Mouse (Mus musculus) kidney, postnatal 0 days (tissue): ENCODE measurements around the gene Tmem52b. TPM values are rescaled to one million over a fixed set of nuclear protein-coding genes. Genes with fewer than 3 reads are reported as not detected.
"Not testable (repeated sequence)": the region's sequence is repeated elsewhere in the genome, so short reads cannot be mapped to it uniquely, and the experiment has no call there.

Experiments used
- ATAC-seq: fragments of 200-750 bp; cut with Nextera tagmentation; replicated peaks from 2 replicates; pipeline ENCODE4 v1.8.0; 2017; ENCODE audit warnings: low read depth, moderate number of reproducible peaks, moderate TSS enrichment, moderate library complexity; ENCODE audit not compliant: low FRiP score
- DNase-seq: peaks from one replicate; pipeline ENCODE4 v3.0.0-alpha.2; 2016; ENCODE audit warnings: low spot score
- H3K27ac ChIP-seq: fragments of 300-500 bp; sonication (generic); 2 replicates; pipeline ENCODE4 v1.5.1; 2014; ENCODE audit warnings: mild to moderate bottlenecking
- H3K27me3 ChIP-seq: fragments of 300-500 bp; sonication (generic); 2 replicates; pipeline ENCODE4 v1.6.1; 2014; ENCODE audit warnings: low read length, mixed read lengths; ENCODE audit not compliant: insufficient read depth
- H3K36me3 ChIP-seq: fragments of 300-500 bp; sonication (generic); 2 replicates; pipeline ENCODE4 v1.6.1; 2014; ENCODE audit warnings: low read length, mixed read lengths; ENCODE audit not compliant: insufficient read depth
- H3K4me1 ChIP-seq: fragments of 300-500 bp; sonication (generic); replicated peaks from 2 replicates; pipeline ENCODE4 v1.6.1; 2014; ENCODE audit warnings: antibody characterized with exemption, low read length, mixed read lengths; ENCODE audit not compliant: insufficient read depth
- H3K4me2 ChIP-seq: fragments of 300-500 bp; sonication (generic); 2 replicates; pipeline ENCODE4 v1.6.1; 2014; ENCODE audit warnings: mild to moderate bottlenecking, low read length, moderate library complexity, mixed read lengths
- H3K4me3 ChIP-seq: fragments of 300-500 bp; sonication (generic); replicated peaks from 2 replicates; pipeline ENCODE4 v1.5.1; 2014; ENCODE audit warnings: low read depth, low read length
- H3K9ac ChIP-seq: fragments of 300-500 bp; sonication (generic); 2 replicates; pipeline ENCODE4 v1.6.1; 2014; ENCODE audit warnings: low read depth, low read length
- H3K9me3 ChIP-seq: fragments of 300-500 bp; sonication (generic); replicated peaks from 2 replicates; pipeline ENCODE4 v1.6.1; 2016; ENCODE audit warnings: low read length, inconsistent platforms, mixed read lengths
- CTCF ChIP-seq: IDR thresholded peaks from 2 replicates; pipeline ENCODE4 v1.5.1; 2016; ENCODE audit warnings: antibody characterized with exemption, low read depth, mild to moderate bottlenecking, moderate library complexity
- WGBS: fragments of 180-500 bp; shearing (Covaris S2); extraction: QIAGEN DNeasy Blood & Tissue Kit; methylation state at CpG from one replicate; pipeline ENCODE4 v1.1.7; 2014; 5-methylcytosine and 5-hydroxymethylcytosine counted together
- polyA plus RNA-seq: library from polyadenylated mRNA; unstranded; fragments of >200 nt; fragmentation: Nextera tagmentation; extraction: Ambion mirVana; gene quantifications from 2 replicates; pipeline ENCODE4 v1.2.1, GENCODE M21; 2015

The Tmem52b gene
- polyA plus RNA-seq, 1 experiment from 2014 or later: 96.6 TPM

GRCm38 (mm10) chr6:129497345-129498218 lies 14.8 kb upstream of the Tmem52b start:
- WGBS: 87% methylated on average over 3 of the region's 3 CpGs
- no peaks in the 10 kb centered on the region for H3K4me1 ChIP-seq
- DNase-seq: no peak

GRCm38 (mm10) chr6:129499516-129499915 lies 12.8 kb upstream of the Tmem52b start:
- WGBS: 97% methylated on average over 1 of the region's 1 CpGs
- not testable (repeated sequence) for DNase-seq, H3K4me2 ChIP-seq, ATAC-seq, H3K27me3 ChIP-seq, H3K9ac ChIP-seq, H3K9me3 ChIP-seq, H3K4me3 ChIP-seq, H3K36me3 ChIP-seq, H3K27ac ChIP-seq, H3K4me1 ChIP-seq

More at GRCm38 (mm10) chr6:129497345-129498218, 14.8 kb upstream of the Tmem52b start:
- no peak for TF ChIP-seq CTCF
- no peak overlapping the region for H3K27ac ChIP-seq
- ATAC-seq: no peak
- H3K4me2 ChIP-seq: no peak overlapping the region
- no peak overlapping the region for H3K9ac ChIP-seq
- H3K4me3 ChIP-seq: no peak overlapping the region
- no peaks in the 10 kb centered on the region for H3K36me3 ChIP-seq
- no peaks in the 10 kb centered on the region for H3K9me3 ChIP-seq
- no peaks in the 10 kb centered on the region for H3K27me3 ChIP-seq

GRCm38 (mm10) chr6:129503471-129503870 lies 8.9 kb upstream of the Tmem52b start:
- DNase-seq: no peak

GRCm38 (mm10) chr6:129507024-129507423 lies 5.3 kb upstream of the Tmem52b start, which contains the start of gene Olr1:
TSS of gene Olr1 (minus strand) at chr6:129507165.
- no peak within 1 kb of the TSS for H3K9ac ChIP-seq
- H3K27ac ChIP-seq: no peak within 1 kb of the TSS
- H3K36me3 ChIP-seq: no peaks in the 10 kb centered on the region
- H3K4me3 ChIP-seq: no peak within 1 kb of the TSS
- WGBS: 79% methylated on average over 9 of the region's 9 CpGs
- no peak for ATAC-seq
- H3K27me3 ChIP-seq: no peaks in the 10 kb centered on the region
- no peak for DNase-seq
- no peaks in the 10 kb centered on the region for H3K9me3 ChIP-seq
- no peak for TF ChIP-seq CTCF
- H3K4me1 ChIP-seq: no peaks in the 10 kb centered on the region; the same call in 1 of the 2 replicates
- no peak within 1 kb of the TSS for H3K4me2 ChIP-seq

More at GRCm38 (mm10) chr6:129503471-129503870, 8.9 kb upstream of the Tmem52b start:
- no peaks in the 10 kb centered on the region for H3K36me3 ChIP-seq
- TF ChIP-seq CTCF: no peak
- ATAC-seq: no peak
- no peak overlapping the region for H3K27ac ChIP-seq
- H3K9ac ChIP-seq: no peak overlapping the region
- no peak overlapping the region for H3K4me3 ChIP-seq
- H3K9me3 ChIP-seq: no peaks in the 10 kb centered on the region
- no peaks in the 10 kb centered on the region for H3K4me1 ChIP-seq
- no peak overlapping the region for H3K4me2 ChIP-seq
- 88% methylated on average over 2 of the region's 2 CpGs for WGBS
- H3K27me3 ChIP-seq: no peaks in the 10 kb centered on the region

- no peak overlapping the region for H3K9ac ChIP-seq
- no peaks in the 10 kb centered on the region for H3K27me3 ChIP-seq
- WGBS: 55% methylated on average over 6 of the region's 6 CpGs
- TF ChIP-seq CTCF: no peak
- peak overlapping the region; percentile 37 for H3K27ac ChIP-seq
- DNase-seq (no peak), ATAC-seq (peak; percentile 90)
- H3K36me3 ChIP-seq: no peaks in the 10 kb centered on the region
- H3K4me1 ChIP-seq: no peaks in the 10 kb centered on the region; the same call in none of the 2 replicates
- H3K9me3 ChIP-seq: no peaks in the 10 kb centered on the region
- H3K4me3 ChIP-seq: no peak overlapping the region
- H3K4me2 ChIP-seq: no peak overlapping the region
Observed at GRCm38 (mm10) chr6:129510120-129510911, 2.0 kb upstream of the Tmem52b start.

- WGBS: 32% methylated on average over 8 of the region's 8 CpGs
- Histone ChIP-seq H3K4me2 (peak overlapping the region; percentile 31; the same call in 1 of the 2 replicates), H3K9ac (peak overlapping the region; percentile 42; the same call in 1 of the 2 replicates), H3K4me3 (peak overlapping the region; percentile 16; the same call in 1 of the 2 replicates), H3K27me3 (no peaks in the 10 kb centered on the region), H3K4me1 (no peaks in the 10 kb centered on the region; the same call in none of the 2 replicates), H3K36me3 (no peaks in the 10 kb centered on the region), H3K9me3 (no peaks in the 10 kb centered on the region), H3K27ac (peak overlapping the region; percentile 68)
- no peak for TF ChIP-seq CTCF
- DNase-seq (no peak), ATAC-seq (no peak)
Observed at GRCm38 (mm10) chr6:129512868-129513267, 513 bp downstream of the Tmem52b start.
